Mouse (Mus musculus): ENCODE measurements at regions not wholly inside any gene's neighbourhood (a gene's known extent, or its start where the extent isn't known, plus 50 kb on each side); places are given as distances from the start of the nearest gene placed in this dataset.

GRCm38 (mm10) chr12:36748345-36748744 is 360.0 kb upstream of the Meox2 start:
- DNase-seq (ENCODE audit: extremely low spot score, low read depth, low spot score): no peak

- no peak for DNase-seq (ENCODE audit: extremely low spot score, low read depth, low spot score)
Observed at GRCm38 (mm10) chr12:36765315-36766058, 342.9 kb upstream of the Meox2 start.

- no peak for DNase-seq (ENCODE audit: extremely low spot score, low read depth, low spot score)
Observed at GRCm38 (mm10) chr12:36766167-36766566, 342.2 kb upstream of the Meox2 start.

DNA sequence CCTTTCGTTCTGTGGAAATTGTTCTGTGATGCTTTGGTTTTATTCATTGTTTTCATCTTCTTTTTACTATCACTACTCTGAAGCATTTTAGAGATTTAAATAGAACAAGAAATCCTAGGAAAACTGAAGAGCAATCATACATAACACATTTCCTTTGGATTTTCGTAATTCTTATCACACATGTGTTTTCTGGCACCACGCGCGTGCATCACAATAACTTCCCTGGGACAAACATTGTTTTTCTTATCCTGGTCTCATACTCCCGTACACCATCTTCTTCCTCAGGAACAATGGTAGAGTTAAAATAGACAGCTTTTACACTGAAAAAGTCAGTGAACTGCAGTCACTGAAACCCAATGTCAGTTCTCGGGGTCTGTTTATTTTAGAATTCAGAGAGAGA is 327.6 kb upstream of the Meox2 start:
- DNase-seq (ENCODE audit: extremely low spot score, low read depth, low spot score): no peak

DNA sequence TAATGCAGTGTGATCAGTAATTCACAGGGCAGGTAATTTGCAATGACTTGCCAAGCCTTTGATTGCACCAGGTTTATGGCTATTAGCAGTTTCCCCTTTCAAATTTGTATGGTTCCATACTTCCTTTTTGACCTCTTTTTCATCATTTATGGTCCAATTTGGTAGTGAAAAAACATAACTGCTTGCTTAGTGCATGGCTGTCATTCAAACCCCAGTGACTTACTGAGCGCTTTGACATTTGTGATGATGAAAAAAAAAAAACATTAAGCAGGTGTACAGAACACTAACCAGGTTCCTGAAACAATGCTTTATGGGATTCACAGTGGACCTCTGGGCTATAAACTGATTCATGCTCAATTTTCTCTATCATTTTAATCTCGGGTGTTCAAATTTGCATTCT is 317.5 kb upstream of the Meox2 start:
- peak; percentile 85 for DNase-seq (ENCODE audit: extremely low spot score, low read depth, low spot score)

DNA sequence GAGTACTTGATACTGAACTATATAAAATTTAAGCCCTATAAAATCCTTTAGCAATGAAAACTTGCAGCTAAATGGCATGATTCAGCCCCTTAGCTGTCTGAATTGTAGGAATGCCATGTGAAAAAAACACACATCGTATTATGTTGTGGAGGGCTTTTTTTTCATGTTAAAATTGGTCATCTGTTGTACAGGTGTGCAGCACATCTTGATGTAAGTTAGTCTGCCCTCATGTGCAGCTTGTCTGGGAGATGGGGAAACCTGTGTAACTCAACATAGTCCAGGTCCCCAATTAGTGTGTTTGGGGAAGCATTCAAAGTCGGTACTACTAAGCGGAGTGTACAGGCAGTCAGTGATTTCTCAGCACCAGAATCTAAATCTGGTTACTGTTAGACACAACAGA is 316.9 kb upstream of the Meox2 start:
- DNase-seq (ENCODE audit: extremely low spot score, low read depth, low spot score): no peak

GRCm38 (mm10) chr12:36792205-36792604 is 316.1 kb upstream of the Meox2 start:
- DNase-seq (ENCODE audit: extremely low spot score, low read depth, low spot score): no peak

GRCm38 (mm10) chr12:36793799-36794198 is 314.5 kb upstream of the Meox2 start:
- DNase-seq (ENCODE audit: extremely low spot score, low read depth, low spot score): peak; percentile 93

DNA sequence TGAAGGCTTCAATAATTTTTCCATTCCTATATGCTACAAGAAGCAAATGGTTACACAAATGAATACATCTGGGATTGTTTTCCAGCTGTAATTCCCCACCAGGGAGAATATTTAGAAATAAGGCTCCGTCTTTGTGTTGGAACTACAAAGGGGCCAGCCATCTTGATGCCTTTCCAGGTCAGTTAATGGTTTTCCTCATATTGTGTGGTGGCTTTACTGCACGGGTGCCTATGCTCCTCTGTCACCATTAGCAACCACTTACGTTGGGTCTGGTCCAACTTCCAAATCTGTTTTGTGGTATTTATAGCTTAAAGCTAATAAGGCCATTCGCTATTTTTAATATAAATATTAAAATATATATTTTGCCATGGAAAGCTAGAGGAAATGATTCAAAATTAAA is 312.1 kb upstream of the Meox2 start:
- no peak for DNase-seq (ENCODE audit: extremely low spot score, low read depth, low spot score)

- DNase-seq (ENCODE audit: extremely low spot score, low read depth, low spot score): no peak
Observed at GRCm38 (mm10) chr12:36817938-36818337, 290.4 kb upstream of the Meox2 start.

- DNase-seq (ENCODE audit: extremely low spot score, low read depth, low spot score): no peak
Observed at GRCm38 (mm10) chr12:36818852-36819251, 289.5 kb upstream of the Meox2 start.

- DNase-seq (ENCODE audit: extremely low spot score, low read depth, low spot score): no peak
Observed at GRCm38 (mm10) chr12:36826766-36827165, 281.6 kb upstream of the Meox2 start.

GRCm38 (mm10) chr12:36831307-36831997 is 276.9 kb upstream of the Meox2 start:
- no peak for DNase-seq (ENCODE audit: extremely low spot score, low read depth, low spot score)

DNA sequence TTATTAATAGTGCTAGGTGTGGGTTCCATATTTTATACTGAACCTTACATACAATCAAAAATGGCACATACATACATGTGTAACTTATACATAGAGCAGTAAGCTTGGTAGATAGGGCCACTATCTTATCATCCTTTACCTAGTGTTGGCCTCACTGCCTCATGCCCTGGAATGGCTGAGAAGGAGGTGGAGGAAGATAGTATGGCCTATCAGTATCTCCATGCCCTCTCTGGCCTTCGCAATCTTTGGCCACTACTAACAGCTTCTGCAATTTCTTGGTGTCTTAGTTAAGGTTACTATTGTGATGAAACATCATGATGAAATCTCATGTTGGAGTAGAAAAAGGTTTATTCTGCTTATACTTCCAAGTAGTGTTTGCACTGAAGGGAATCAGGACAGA is 265.4 kb upstream of the Meox2 start:
- DNase-seq (ENCODE audit: extremely low spot score, low read depth, low spot score): no peak

- DNase-seq (ENCODE audit: extremely low spot score, low read depth, low spot score): no peak
Observed at GRCm38 (mm10) chr12:36845130-36845529, 263.2 kb upstream of the Meox2 start.

- DNase-seq (ENCODE audit: extremely low spot score, low read depth, low spot score): no peak
Observed at GRCm38 (mm10) chr12:36849086-36849485, 259.3 kb upstream of the Meox2 start.

GRCm38 (mm10) chr12:36863113-36863512 is 245.2 kb upstream of the Meox2 start:
- no peak for DNase-seq (ENCODE audit: extremely low spot score, low read depth, low spot score)

DNA sequence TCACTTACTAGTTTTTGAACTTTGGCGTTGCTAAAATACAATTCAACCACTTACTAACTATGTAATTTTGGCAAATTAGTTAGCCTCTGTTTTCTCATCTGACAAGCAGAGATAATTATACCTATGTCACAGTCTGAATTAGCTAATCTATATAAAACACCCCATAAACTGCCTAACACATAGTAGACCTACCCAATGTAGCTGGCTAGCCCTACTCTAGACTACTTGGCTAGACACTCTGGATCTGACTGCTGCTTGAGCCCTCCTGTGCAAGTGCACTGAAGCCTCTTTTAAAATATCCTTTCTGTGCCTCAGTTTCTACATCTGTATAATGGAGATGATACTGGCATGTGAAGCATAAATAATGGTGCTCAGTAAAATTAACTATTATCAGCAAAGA is 227.6 kb upstream of the Meox2 start:
- DNase-seq (ENCODE audit: extremely low spot score, low read depth, low spot score): no peak

- DNase-seq (ENCODE audit: extremely low spot score, low read depth, low spot score): no peak
Observed at GRCm38 (mm10) chr12:36913364-36913763, 195.0 kb upstream of the Meox2 start.

DNA sequence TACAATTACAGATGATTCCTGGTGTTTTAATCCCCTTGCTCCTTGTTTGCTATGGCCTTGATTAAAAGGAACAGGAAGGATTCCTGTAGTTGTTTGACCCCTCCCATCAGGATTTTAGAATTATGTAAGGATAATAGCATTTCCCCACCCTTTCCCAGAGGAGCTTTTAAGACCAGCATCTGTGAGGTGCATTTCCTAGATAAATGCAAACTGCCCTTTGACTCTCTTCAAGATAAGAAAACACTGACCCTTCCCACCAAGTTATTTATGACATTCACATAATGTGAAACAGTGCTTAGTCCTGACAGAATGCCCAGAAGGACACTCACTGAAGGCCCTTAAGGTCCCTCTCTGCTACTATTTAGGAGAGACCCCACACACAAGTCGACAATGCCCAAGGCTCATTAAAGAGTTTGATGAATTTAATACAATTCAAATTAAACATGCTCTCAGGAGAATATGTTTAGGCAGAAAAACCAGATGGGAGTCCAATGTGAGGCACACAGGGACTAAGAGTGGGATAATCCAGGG is 190.7 kb upstream of the Meox2 start:
- no peak for DNase-seq (ENCODE audit: extremely low spot score, low read depth, low spot score)

DNA sequence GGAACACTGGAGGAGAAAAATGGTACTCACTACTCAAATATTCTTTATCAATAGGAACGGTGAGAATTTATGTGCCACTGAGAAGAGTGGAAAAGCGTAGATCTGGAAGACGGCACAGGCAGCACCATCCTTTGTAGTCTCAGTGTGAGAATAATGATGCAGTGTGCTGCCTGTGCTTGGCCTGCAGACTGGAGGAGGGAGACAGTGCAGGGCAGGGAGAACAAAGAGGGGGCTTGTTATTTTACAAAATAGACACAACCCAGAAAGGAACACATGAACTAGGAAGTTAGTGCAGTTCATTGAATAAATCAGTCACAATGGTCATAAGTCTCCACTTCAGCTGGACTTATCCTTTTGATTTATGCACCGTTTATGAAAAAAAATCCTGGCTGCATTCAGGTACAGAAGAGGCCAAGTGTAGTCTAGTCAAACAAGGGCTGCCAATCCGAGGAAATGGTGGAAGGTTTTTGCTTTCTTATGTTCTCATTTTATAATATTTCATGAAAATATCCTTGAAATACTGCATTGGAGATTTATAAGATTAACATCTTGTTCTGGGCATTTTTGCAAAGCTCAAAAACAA is 190.0 kb upstream of the Meox2 start:
- no peak for DNase-seq (ENCODE audit: extremely low spot score, low read depth, low spot score)

DNA sequence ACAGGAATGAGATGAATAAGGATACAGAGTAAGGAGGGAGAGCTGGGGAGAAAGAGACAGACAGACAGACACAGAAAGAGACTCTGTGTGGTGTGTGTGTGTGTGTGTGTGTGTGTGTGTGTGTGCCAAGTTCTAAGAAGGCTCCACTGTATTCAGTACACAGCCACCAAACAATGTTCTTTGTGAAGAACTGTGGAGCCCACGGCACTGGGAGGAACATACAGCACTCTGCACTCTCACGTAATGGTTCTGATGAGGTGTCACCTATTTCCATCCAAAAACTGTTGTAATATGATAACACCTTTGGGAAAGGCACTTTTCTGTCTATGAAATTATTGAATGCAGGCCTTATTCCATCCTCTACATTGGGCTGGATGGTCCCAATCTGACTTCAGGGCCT is 184.8 kb upstream of the Meox2 start:
- no peak for DNase-seq (ENCODE audit: extremely low spot score, low read depth, low spot score)
